Mouse (Mus musculus) liver, postnatal 0 days (tissue): ENCODE measurements around the gene Ptpn13. TPM values are rescaled to one million over a fixed set of nuclear protein-coding genes. Genes with fewer than 3 reads are reported as not detected.

Experiments
- ATAC-seq: fragments of 200-750 bp; cut with Nextera tagmentation; 2 replicates; pipeline ENCODE4 v1.8.0; 2017; ENCODE audit warnings: mild to moderate bottlenecking, moderate library complexity
- DNase-seq: peaks from one replicate; pipeline ENCODE4 v3.0.0-alpha.2; 2016
- H3K27ac ChIP-seq: fragments of 300-500 bp; sonication (generic); 2 replicates; pipeline ENCODE4 v1.5.1; 2014; ENCODE audit warnings: antibody characterized with exemption, moderate library complexity, mild to moderate bottlenecking, low read depth
- H3K27me3 ChIP-seq: fragments of 300-500 bp; sonication (generic); 2 replicates; pipeline ENCODE4 v1.6.1; 2014; ENCODE audit warnings: low read length, control low read depth, mixed read lengths; ENCODE audit not compliant: insufficient read depth
- H3K36me3 ChIP-seq: fragments of 300-500 bp; sonication (generic); replicated peaks from 2 replicates; pipeline ENCODE4 v1.6.1; 2014; ENCODE audit warnings: mild to moderate bottlenecking, control low read depth, low read length, moderate library complexity, mixed read lengths; ENCODE audit not compliant: insufficient read depth
- H3K4me1 ChIP-seq: fragments of 300-500 bp; sonication (generic); 2 replicates; pipeline ENCODE4 v1.6.1; 2014; ENCODE audit warnings: antibody characterized with exemption, mild to moderate bottlenecking, control low read depth; ENCODE audit not compliant: insufficient read depth
- H3K4me2 ChIP-seq: fragments of 300-500 bp; sonication (generic); 2 replicates; pipeline ENCODE4 v1.6.1; 2014; ENCODE audit warnings: low read depth, mild to moderate bottlenecking, low read length, moderate library complexity, mixed read lengths
- H3K4me3 ChIP-seq: fragments of 300-500 bp; sonication (generic); 2 replicates; pipeline ENCODE4 v1.5.1; 2014; ENCODE audit warnings: low read depth, low read length
- H3K9ac ChIP-seq: fragments of 300-500 bp; sonication (generic); replicated peaks from 2 replicates; pipeline ENCODE4 v1.6.1; 2014; ENCODE audit warnings: mild to moderate bottlenecking, moderate library complexity
- H3K9me3 ChIP-seq: fragments of 300-500 bp; sonication (generic); 2 replicates; pipeline ENCODE4 v1.6.1; 2016; ENCODE audit warnings: mild to moderate bottlenecking, control low read depth, low read length, mixed read lengths
- CTCF ChIP-seq: sonication (generic); IDR thresholded peaks from 2 replicates; pipeline ENCODE4 v1.5.1; 2016; ENCODE audit warnings: antibody characterized with exemption, low read depth
- EP300 ChIP-seq: IDR thresholded peaks from 2 replicates; pipeline ENCODE4 v1.6.1; 2016; ENCODE audit warnings: antibody characterized with exemption, low read depth, mild to moderate bottlenecking
- WGBS: fragments of 180-500 bp; shearing (Covaris S2); extraction: QIAGEN DNeasy Blood & Tissue Kit; methylation state at CpG from one replicate; pipeline ENCODE4 v1.1.7; 2014; ENCODE audit not compliant: insufficient replicate concordance; 5-methylcytosine and 5-hydroxymethylcytosine counted together
- polyA plus RNA-seq: library from polyadenylated mRNA; unstranded; fragments of >200 nt; fragmentation: Nextera tagmentation; extraction: Ambion mirVana; gene quantifications from 2 replicates; pipeline ENCODE4 v1.2.1, GENCODE M21; 2015

Ptpn13 gene
- polyA plus RNA-seq, 1 experiment from 2014 or later, result 0.38 TPM

GRCm38 (mm10) chr5:103425363-103426031 is 505 bp downstream of the Ptpn13 start:
- H3K9ac ChIP-seq, result peak overlapping the region; percentile 65
- peaks cover 32% of the 10 kb centered on the region for H3K27me3 ChIP-seq
- H3K36me3 ChIP-seq, result no peaks in the 10 kb centered on the region
- peak; percentile 32 for DNase-seq
- H3K4me2 ChIP-seq, result peak overlapping the region; percentile 94
- peak overlapping the region; percentile 65 for H3K4me3 ChIP-seq
- WGBS, result under 1% methylated on average over 57 of the region's 67 CpGs
- peak; percentile 61 for ATAC-seq
- no peaks in the 10 kb centered on the region for H3K9me3 ChIP-seq
- TF ChIP-seq EP300 (no peak), CTCF (no peak)
- H3K4me1 ChIP-seq, result no peaks in the 10 kb centered on the region
- peak overlapping the region; percentile 51; the same call in 1 of the 2 replicates for H3K27ac ChIP-seq

DNA sequence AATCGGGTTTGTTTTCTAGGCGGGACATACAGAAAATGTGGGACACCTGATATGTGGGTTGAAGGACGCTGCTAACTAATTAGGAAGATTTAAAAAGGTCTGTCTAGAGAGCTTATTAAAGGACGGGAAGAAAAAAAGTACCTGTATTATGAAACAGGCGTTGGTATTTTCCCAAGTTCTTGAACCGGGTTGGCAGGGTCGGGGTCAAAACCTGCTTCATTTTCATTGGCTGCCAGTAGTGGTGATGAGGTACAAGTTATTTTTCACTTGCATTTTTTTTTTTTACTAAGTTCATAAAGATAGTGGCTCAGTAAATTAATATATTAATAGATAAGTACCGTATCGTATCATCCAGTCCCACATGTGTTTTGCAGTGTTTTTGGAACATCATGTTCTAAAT is 1.3 kb downstream of the Ptpn13 start:
- H3K27ac ChIP-seq, result no peak overlapping the region
- H3K9ac ChIP-seq, result no peak overlapping the region
- DNase-seq (no peak), ATAC-seq (no peak; the same call in 1 of the 2 replicates)
- no peaks in the 10 kb centered on the region for H3K9me3 ChIP-seq
- no peak for TF ChIP-seq CTCF
- TF ChIP-seq EP300, result no peak
- peaks cover 31% of the 10 kb centered on the region for H3K27me3 ChIP-seq
- peak overlapping the region; percentile 94 for H3K4me2 ChIP-seq
- WGBS, result 17% methylated on average over 9 of the region's 9 CpGs
- H3K36me3 ChIP-seq, result no peaks in the 10 kb centered on the region
- no peaks in the 10 kb centered on the region for H3K4me1 ChIP-seq
- H3K4me3 ChIP-seq, result peak overlapping the region; percentile 65

GRCm38 (mm10) chr5:103430986-103431385 is 6.0 kb downstream of the Ptpn13 start:
- H3K9ac ChIP-seq, result no peak overlapping the region
- H3K36me3 ChIP-seq, result no peaks in the 10 kb centered on the region
- TF ChIP-seq CTCF (no peak), EP300 (no peak)
- no peak for ATAC-seq
- H3K27me3 ChIP-seq, result no peaks in the 10 kb centered on the region; the same call in 1 of the 2 replicates
- no peak overlapping the region for H3K4me2 ChIP-seq
- H3K9me3 ChIP-seq, result no peaks in the 10 kb centered on the region
- no peak overlapping the region for H3K4me3 ChIP-seq
- H3K4me1 ChIP-seq, result peaks cover 4% of the 10 kb centered on the region; the same call in 1 of the 2 replicates
- 72% methylated on average over 3 of the region's 3 CpGs for WGBS
- no peak for DNase-seq
- H3K27ac ChIP-seq, result no peak overlapping the region

DNA sequence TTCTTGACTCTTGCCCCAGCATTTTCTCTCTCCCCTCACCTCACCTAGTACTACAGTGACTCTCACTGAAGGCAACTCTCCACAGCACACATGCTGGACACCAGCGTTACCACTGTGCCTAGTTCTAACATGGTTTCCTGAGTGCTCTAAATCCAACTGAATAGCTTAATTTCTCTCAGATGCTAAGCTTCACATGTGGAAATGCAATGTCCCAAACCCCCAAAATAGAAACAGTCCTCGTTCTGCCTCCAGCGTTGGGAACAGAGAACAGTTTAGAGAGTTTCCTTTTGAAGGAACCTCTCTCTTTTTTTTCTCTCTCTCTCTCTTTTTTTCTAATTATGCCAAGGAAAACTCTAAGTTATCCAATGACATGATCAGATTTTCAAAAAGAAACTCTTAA is 6.5 kb downstream of the Ptpn13 start:
- H3K4me2 ChIP-seq, result no peak overlapping the region
- DNase-seq (no peak), ATAC-seq (no peak)
- 68% methylated on average over 3 of the region's 3 CpGs for WGBS
- H3K4me1 ChIP-seq, result peaks cover 6% of the 10 kb centered on the region; the same call in 1 of the 2 replicates
- H3K27ac ChIP-seq, result no peak overlapping the region
- TF ChIP-seq CTCF, result no peak
- H3K4me3 ChIP-seq, result no peak overlapping the region
- H3K36me3 ChIP-seq, result no peaks in the 10 kb centered on the region
- H3K9me3 ChIP-seq, result no peaks in the 10 kb centered on the region
- no peak overlapping the region for H3K9ac ChIP-seq
- H3K27me3 ChIP-seq, result no peaks in the 10 kb centered on the region; the same call in 1 of the 2 replicates

- H3K36me3 ChIP-seq, result no peaks in the 10 kb centered on the region
- 26% methylated on average over 19 of the region's 19 CpGs for WGBS
- no peaks in the 10 kb centered on the region for H3K27me3 ChIP-seq
- no peak overlapping the region for H3K9ac ChIP-seq
- H3K27ac ChIP-seq, result no peak overlapping the region
- peak; percentile 26 for DNase-seq
- no peak for TF ChIP-seq EP300
- TF ChIP-seq CTCF, result no peak
- peak overlapping the region; percentile 55 for H3K4me2 ChIP-seq
- H3K4me3 ChIP-seq, result peak overlapping the region; percentile 23
- H3K9me3 ChIP-seq, result no peaks in the 10 kb centered on the region
- peaks cover 6% of the 10 kb centered on the region; the same call in 1 of the 2 replicates for H3K4me1 ChIP-seq
- no peak for ATAC-seq
Observed at GRCm38 (mm10) chr5:103436039-103436944, 11.3 kb downstream of the Ptpn13 start.

- TF ChIP-seq CTCF (no peak), EP300 (no peak)
- H3K27me3 ChIP-seq, result no peaks in the 10 kb centered on the region
- 35% methylated on average over 3 of the region's 3 CpGs for WGBS
- ATAC-seq, result no peak
- no peaks in the 10 kb centered on the region for H3K36me3 ChIP-seq
- no peak overlapping the region for H3K9ac ChIP-seq
- no peaks in the 10 kb centered on the region for H3K9me3 ChIP-seq
- H3K27ac ChIP-seq, result no peak overlapping the region
- no peak for DNase-seq
- no peak overlapping the region for H3K4me3 ChIP-seq
- no peak overlapping the region for H3K4me2 ChIP-seq
- H3K4me1 ChIP-seq, result peaks cover 6% of the 10 kb centered on the region; the same call in 1 of the 2 replicates
Observed at GRCm38 (mm10) chr5:103437714-103438113, 12.7 kb downstream of the Ptpn13 start.
